Mouse (Mus musculus) testis, postnatal 14 days (tissue): ENCODE results near the gene Dcbld2.

Experiments used
- DNase-seq: peaks from one replicate; pipeline ENCODE4 v3.0.0; 2021; ENCODE audit warnings: low spot score

Dcbld2 gene

GRCm38 (mm10) chr16:58487861-58488260 lies 79.6 kb downstream of the Dcbld2 start:
- no peak for DNase-seq

DNA sequence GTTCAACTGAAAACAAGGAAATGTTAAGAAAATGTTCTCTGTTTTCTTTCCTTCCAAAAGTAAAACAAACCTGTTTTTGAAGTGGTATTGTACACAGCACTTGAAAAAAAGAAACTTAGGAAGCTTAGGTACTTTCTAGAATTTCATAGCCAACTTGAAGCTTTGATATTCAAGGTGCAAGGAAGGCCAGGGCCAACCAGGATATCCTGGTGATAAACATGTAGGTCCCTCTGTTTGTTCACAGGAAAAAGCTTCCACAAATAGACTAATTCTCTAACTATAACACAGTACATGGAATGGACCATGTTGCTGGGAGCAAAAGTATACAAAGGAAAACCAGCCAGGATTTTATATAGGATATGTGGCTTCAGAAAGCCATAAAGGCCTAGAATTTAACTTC lies 88.5 kb downstream of the Dcbld2 start:
- no peak for DNase-seq

GRCm38 (mm10) chr16:58497886-58498713 lies 89.9 kb downstream of the Dcbld2 start:
- DNase-seq: no peak

DNA sequence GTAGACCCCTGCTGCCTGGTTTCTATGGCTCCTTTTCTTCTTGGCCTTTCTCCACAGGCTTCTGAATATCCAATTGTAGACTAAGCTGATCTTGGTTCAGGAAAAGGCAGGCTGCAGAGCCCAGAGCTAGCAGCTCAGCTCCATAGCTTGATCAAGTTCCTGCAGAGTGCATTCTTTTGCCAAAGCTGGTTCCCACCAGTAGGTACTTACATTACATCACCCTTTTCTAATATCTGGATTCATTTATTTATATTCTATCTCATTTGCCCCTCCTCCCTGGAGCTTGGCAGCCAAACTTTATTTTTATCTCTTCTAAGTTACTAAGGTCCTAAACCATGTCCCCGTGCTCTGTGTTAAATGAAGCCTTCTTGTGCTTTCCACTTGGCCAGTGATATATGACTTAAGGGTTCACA lies 90.9 kb downstream of the Dcbld2 start:
- DNase-seq: no peak

DNA sequence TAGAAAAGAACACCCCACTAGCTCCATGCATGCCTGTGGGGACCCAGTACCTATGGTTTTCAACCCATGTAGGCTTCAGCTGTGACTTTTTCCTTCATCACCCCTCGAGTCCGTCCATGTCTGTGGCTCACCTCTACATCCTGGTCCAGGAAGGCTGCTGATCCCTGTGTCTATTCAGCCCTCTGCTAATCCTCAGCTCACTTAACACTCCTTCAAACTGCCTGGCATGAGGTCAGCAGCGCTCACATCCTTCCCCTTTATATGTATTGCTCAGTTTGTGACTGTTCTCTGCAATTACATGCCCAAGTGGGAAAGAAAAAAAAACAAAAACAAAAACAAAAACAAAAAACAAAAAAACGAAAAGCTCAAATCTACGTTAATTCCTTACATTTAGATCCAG lies 91.4 kb downstream of the Dcbld2 start:
- DNase-seq: no peak

- no peak for DNase-seq
Measured at GRCm38 (mm10) chr16:58501760-58502301, 93.6 kb downstream of the Dcbld2 start.

GRCm38 (mm10) chr16:58502566-58502965 lies 94.3 kb downstream of the Dcbld2 start:
- no peak for DNase-seq

- no peak for DNase-seq
Measured at GRCm38 (mm10) chr16:58504945-58505344, 96.7 kb downstream of the Dcbld2 start.

- peak; percentile 12 for DNase-seq
Measured at GRCm38 (mm10) chr16:58512181-58512761, 104.0 kb downstream of the Dcbld2 start.

DNA sequence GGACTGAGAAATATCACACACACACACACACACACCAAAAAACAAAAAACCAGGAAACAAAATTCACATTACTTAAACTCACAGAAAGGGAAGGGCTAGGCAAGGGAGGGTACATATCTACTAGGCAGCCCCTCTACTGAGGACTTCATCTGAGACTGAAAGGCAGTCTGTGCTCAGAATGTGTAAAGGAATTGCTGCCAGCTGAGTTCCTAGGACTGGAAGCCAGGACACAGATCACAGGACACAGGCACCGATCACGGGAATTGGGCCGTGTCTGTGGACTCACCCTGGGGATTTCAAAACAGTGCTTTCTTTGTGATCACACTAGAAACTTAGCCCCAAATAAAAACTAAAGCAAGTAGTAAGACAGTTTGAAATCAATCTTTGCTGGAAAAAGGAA lies 104.6 kb downstream of the Dcbld2 start:
- DNase-seq: no peak

GRCm38 (mm10) chr16:58513755-58514154 lies 105.5 kb downstream of the Dcbld2 start:
- DNase-seq: no peak

DNA sequence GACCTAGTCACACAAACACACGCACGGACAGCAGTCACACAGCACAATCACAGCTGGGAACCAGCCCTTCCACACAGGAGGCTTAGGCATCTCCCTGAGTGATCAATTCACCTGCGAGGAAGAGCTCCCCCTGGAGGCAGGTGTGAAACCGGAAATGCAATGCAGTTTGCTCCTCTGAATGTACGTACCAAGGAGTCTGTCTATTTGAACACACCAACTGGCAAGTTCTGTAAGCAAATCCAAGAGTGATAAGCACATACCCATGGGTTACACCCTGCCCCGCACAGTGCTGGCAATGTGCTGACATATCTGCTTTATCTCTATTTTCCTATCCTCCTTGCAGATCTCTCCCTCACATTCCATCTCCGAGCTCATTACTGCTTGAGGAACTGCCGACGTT lies 106.3 kb downstream of the Dcbld2 start:
- DNase-seq: peak; percentile 27

- DNase-seq: no peak
Measured at GRCm38 (mm10) chr16:58516161-58516560, 107.9 kb downstream of the Dcbld2 start.

DNA sequence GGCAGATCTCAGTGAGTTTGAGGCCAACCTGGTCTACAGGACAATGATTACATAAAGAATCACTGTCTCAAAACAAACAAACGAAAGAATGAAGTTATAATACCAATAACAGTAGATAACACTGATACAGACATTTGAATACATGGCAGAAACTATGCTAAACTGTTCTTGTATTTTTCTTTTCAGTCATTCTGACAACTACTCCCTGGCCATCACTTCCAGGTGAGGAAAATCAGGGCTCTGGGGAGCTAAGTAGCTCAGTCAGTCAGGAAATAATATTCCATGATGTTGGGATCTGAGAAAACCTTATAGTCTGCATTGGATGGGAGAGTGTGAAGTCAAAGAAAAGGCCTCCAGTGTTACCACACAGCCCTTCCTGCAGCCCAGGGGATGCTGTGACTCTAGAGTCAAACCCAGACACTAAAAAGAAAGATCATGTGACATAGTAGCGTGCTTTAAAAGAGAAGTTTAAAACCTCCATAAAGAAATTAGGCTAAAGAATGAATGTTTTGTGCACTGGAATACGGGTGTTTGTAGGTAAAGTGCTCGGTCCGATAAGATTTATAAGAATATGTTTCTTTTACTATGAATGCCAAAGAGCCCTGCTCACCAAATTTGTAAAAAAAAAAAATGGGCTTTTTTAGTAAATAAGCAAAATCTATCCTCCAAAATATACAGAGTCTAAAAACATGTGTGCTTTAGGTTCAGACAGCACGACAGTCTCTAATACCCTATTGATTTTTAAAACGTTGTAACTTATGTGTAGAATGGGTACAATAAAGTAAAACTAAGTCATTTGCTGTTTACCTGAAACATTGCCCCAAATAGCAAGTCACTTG lies 108.9 kb downstream of the Dcbld2 start:
- DNase-seq: no peak
